Mouse (Mus musculus) myocyte (in vitro differentiated cells): Measurements from ENCODE around the gene H2al1h. TPM values are rescaled to one million over a fixed set of nuclear protein-coding genes. Genes with fewer than 3 reads are reported as not detected.

Experiments used
- H3K27me3 ChIP-seq: one replicate; pipeline ENCODE4 v1.6.1; 2011; ENCODE audit not compliant: control insufficient read depth, insufficient read depth, insufficient read length
- H3K36me3 ChIP-seq: one replicate; pipeline ENCODE4 v1.6.1; 2011; ENCODE audit not compliant: control insufficient read depth, insufficient read depth
- H3K4me2 ChIP-seq: one replicate; pipeline ENCODE4 v1.6.1; 2011; ENCODE audit warnings: low read depth, control low read depth
- H3K4me3 ChIP-seq: one replicate; pipeline ENCODE4 v1.5.1; 2011; ENCODE audit warnings: mild to moderate bottlenecking, control low read depth, moderate library complexity
- H3K79me2 ChIP-seq: one replicate; pipeline ENCODE4 v1.6.1; 2011; ENCODE audit not compliant: control insufficient read depth, insufficient read depth
- H3ac ChIP-seq: one replicate; pipeline ENCODE4 v1.6.1; 2011; ENCODE audit not compliant: control insufficient read depth, insufficient read length
- CEBPB ChIP-seq: IDR thresholded peaks from 2 replicates; pipeline ENCODE4 v1.6.1; 2011; ENCODE audit warnings: mild to moderate bottlenecking, moderate library complexity; ENCODE audit not compliant: poor library complexity, insufficient read depth, severe bottlenecking
- E2F4 ChIP-seq: IDR thresholded peaks from one replicate; pipeline ENCODE4 v1.6.1; 2011; ENCODE audit warnings: mild to moderate bottlenecking, control low read depth, moderate library complexity; ENCODE audit not compliant: insufficient read depth
- MAX ChIP-seq: IDR thresholded peaks from one replicate; pipeline ENCODE4 v1.6.1; 2011; ENCODE audit warnings: low read depth, mild to moderate bottlenecking, control low read depth
- MYOD1 ChIP-seq, 3 experiments: IDR thresholded peaks; one replicate each; pipeline ENCODE4 v1.6.1; 2011; ENCODE audit warnings: control low read depth in 2 of 3, low read depth in 2 of 3, mild to moderate bottlenecking in 2 of 3, moderate library complexity in 1 of 3; ENCODE audit not compliant: insufficient read length in 2 of 3, control insufficient read depth in 1 of 3
- MYOG ChIP-seq, 3 experiments: IDR thresholded peaks; one replicate each; pipeline ENCODE4 v1.6.1; 2011; ENCODE audit warnings: control low read depth in 2 of 3, low read depth in 2 of 3, mild to moderate bottlenecking in 2 of 3; ENCODE audit not compliant: insufficient read length in 2 of 3, control insufficient read depth in 1 of 3, insufficient read depth in 1 of 3
- POLR2A ChIP-seq: IDR thresholded peaks from one replicate; pipeline ENCODE4 v1.6.1; 2011; ENCODE audit warnings: low read depth, mild to moderate bottlenecking, control low read depth, moderate library complexity; ENCODE audit not compliant: insufficient read length
- POLR2AphosphoS2 ChIP-seq: IDR thresholded peaks from one replicate; pipeline ENCODE4 v1.6.1; 2011; ENCODE audit warnings: low read depth, control low read depth; ENCODE audit not compliant: insufficient read length
- REST ChIP-seq: IDR thresholded peaks from one replicate; pipeline ENCODE4 v1.6.1; 2011; ENCODE audit warnings: mild to moderate bottlenecking, control low read depth, moderate library complexity; ENCODE audit not compliant: insufficient read depth, insufficient read length
- SRF ChIP-seq: IDR thresholded peaks from one replicate; pipeline ENCODE4 v1.6.1; 2011; ENCODE audit warnings: low read depth; ENCODE audit not compliant: control insufficient read depth, insufficient read length
- TCF12 ChIP-seq: IDR thresholded peaks from one replicate; pipeline ENCODE4 v1.6.1; 2011; ENCODE audit warnings: mild to moderate bottlenecking, control low read depth; ENCODE audit not compliant: poor library complexity, insufficient read depth, severe bottlenecking
- TCF3 ChIP-seq: IDR thresholded peaks from one replicate; pipeline ENCODE4 v1.6.1; 2011; ENCODE audit warnings: low read depth, control low read depth; ENCODE audit not compliant: insufficient read length
- USF1 ChIP-seq: IDR thresholded peaks from one replicate; pipeline ENCODE4 v1.6.1; 2011; ENCODE audit warnings: low read depth, mild to moderate bottlenecking, control low read depth, moderate library complexity
- polyA plus RNA-seq: library from polyadenylated mRNA; unstranded; fragments of >200 nt; fragmentation: generic; extraction: Trizol; gene quantifications from one replicate; pipeline ENCODE4 v1.2.1, GENCODE M21; 2012; ENCODE audit warnings: missing spikeins

Gene H2al1h
- polyA plus RNA-seq, 1 experiment, result not detected

- Histone ChIP-seq H3K4me3 (no peak overlapping the region), H3K4me2 (no peak overlapping the region)
Measured at GRCm38 (mm10) chrX:11345762-11346161, 24.5 kb downstream of the H2al1h start.

GRCm38 (mm10) chrX:11346756-11347155, 25.5 kb downstream of the H2al1h start:
- TF ChIP-seq MYOD1 (IDR thresholded peaks at IDR 0.05; ENCODE audit: control insufficient read depth in 1 of 3, insufficient read length in 2 of 3, low read depth in 2 of 3) (no peak), E2F4 (no peak), USF1 (no peak), MYOG (IDR thresholded peaks at IDR 0.05; ENCODE audit: control insufficient read depth in 1 of 3, insufficient read depth in 1 of 3, insufficient read length in 2 of 3, low read depth in 2 of 3) (no peak)
- no peaks in the 10 kb centered on the region for H3K36me3 ChIP-seq
- H3K4me3 ChIP-seq, result no peak overlapping the region
- no peak overlapping the region for H3K4me2 ChIP-seq
- H3K79me2 ChIP-seq, result no peaks in the 10 kb centered on the region
- H3K27me3 ChIP-seq, result no peaks in the 10 kb centered on the region
- no peak overlapping the region for H3ac ChIP-seq

More at GRCm38 (mm10) chrX:11345762-11346161, 24.5 kb downstream of the H2al1h start:
- TF ChIP-seq CEBPB, result no peak
- no peak for TF ChIP-seq MYOD1 (IDR thresholded peaks at IDR 0.05; ENCODE audit: control insufficient read depth in 1 of 3, insufficient read length in 2 of 3, low read depth in 2 of 3)
- no peak for TF ChIP-seq SRF
- TF ChIP-seq POLR2AphosphoS2, result no peak
- no peak for TF ChIP-seq TCF12
- no peak for TF ChIP-seq E2F4
- TF ChIP-seq TCF3, result no peak
- TF ChIP-seq POLR2A, result no peak
- TF ChIP-seq MAX, result no peak
- no peak for TF ChIP-seq USF1
- TF ChIP-seq REST, result no peak
- TF ChIP-seq MYOG (IDR thresholded peaks at IDR 0.05; ENCODE audit: control insufficient read depth in 1 of 3, insufficient read depth in 1 of 3, insufficient read length in 2 of 3, low read depth in 2 of 3), result no peak
- H3ac ChIP-seq, result no peak overlapping the region
- H3K27me3 ChIP-seq, result no peaks in the 10 kb centered on the region
- no peaks in the 10 kb centered on the region for H3K79me2 ChIP-seq
- H3K36me3 ChIP-seq, result no peaks in the 10 kb centered on the region

- H3K79me2 ChIP-seq, result no peaks in the 10 kb centered on the region
- no peak overlapping the region for H3ac ChIP-seq
- no peak overlapping the region for H3K4me3 ChIP-seq
- H3K4me2 ChIP-seq, result no peak overlapping the region
- H3K27me3 ChIP-seq, result peaks cover 4% of the 10 kb centered on the region
- TF ChIP-seq MAX (no peak), TCF3 (no peak), MYOG (IDR thresholded peaks at IDR 0.05; ENCODE audit: control insufficient read depth in 1 of 3, insufficient read depth in 1 of 3, insufficient read length in 2 of 3, low read depth in 2 of 3) (no peak), POLR2AphosphoS2 (no peak), REST (no peak), MYOD1 (IDR thresholded peaks at IDR 0.05; ENCODE audit: control insufficient read depth in 1 of 3, insufficient read length in 2 of 3, low read depth in 2 of 3) (no peak), TCF12 (no peak), USF1 (no peak), POLR2A (no peak), E2F4 (no peak), SRF (no peak), CEBPB (no peak)
- no peaks in the 10 kb centered on the region for H3K36me3 ChIP-seq
Measured at GRCm38 (mm10) chrX:11360823-11361222, 39.5 kb downstream of the H2al1h start.

GRCm38 (mm10) chrX:11361261-11361660, 40.0 kb downstream of the H2al1h start:
- H3K27me3 ChIP-seq, result peaks cover 4% of the 10 kb centered on the region
- TF ChIP-seq MYOG (IDR thresholded peaks at IDR 0.05; ENCODE audit: control insufficient read depth in 1 of 3, insufficient read depth in 1 of 3, insufficient read length in 2 of 3, low read depth in 2 of 3) (no peak), CEBPB (no peak), USF1 (no peak)

GRCm38 (mm10) chrX:11363890-11364289, 42.6 kb downstream of the H2al1h start:
- peaks cover 4% of the 10 kb centered on the region for H3K27me3 ChIP-seq
- H3K79me2 ChIP-seq, result no peaks in the 10 kb centered on the region
- H3ac ChIP-seq, result no peak overlapping the region
- H3K4me2 ChIP-seq, result no peak overlapping the region
- TF ChIP-seq MYOD1 (IDR thresholded peaks at IDR 0.05; ENCODE audit: control insufficient read depth in 1 of 3, insufficient read length in 2 of 3, low read depth in 2 of 3), result no peak
- TF ChIP-seq SRF, result no peak
- TF ChIP-seq MAX, result no peak
- TF ChIP-seq MYOG (IDR thresholded peaks at IDR 0.05; ENCODE audit: control insufficient read depth in 1 of 3, insufficient read depth in 1 of 3, insufficient read length in 2 of 3, low read depth in 2 of 3), result no peak
- TF ChIP-seq POLR2A, result no peak
- no peak for TF ChIP-seq USF1
- TF ChIP-seq CEBPB, result no peak
- TF ChIP-seq E2F4, result no peak
- TF ChIP-seq POLR2AphosphoS2, result no peak
- TF ChIP-seq TCF12, result no peak
- no peak for TF ChIP-seq REST
- TF ChIP-seq TCF3, result no peak
- no peak overlapping the region for H3K4me3 ChIP-seq
- no peaks in the 10 kb centered on the region for H3K36me3 ChIP-seq

More at GRCm38 (mm10) chrX:11361261-11361660, 40.0 kb downstream of the H2al1h start:
- Histone ChIP-seq H3K36me3 (no peaks in the 10 kb centered on the region), H3ac (no peak overlapping the region), H3K4me3 (no peak overlapping the region), H3K4me2 (no peak overlapping the region), H3K79me2 (no peaks in the 10 kb centered on the region)
